Mouse (Mus musculus) v-Abl transformed pro-B cells (cell line): ENCODE measurements around the gene Dph1.

Experiments used
- in situ Hi-C, 2 experiments: fragments of 400-800 bp; cut with MboI; formaldehyde crosslinking; loops; one replicate each; pipeline ENCODE4 v1.15.1; 2025; ENCODE audit not compliant: unreplicated experiment in 2 of 2

Dph1 gene

GRCm38 (mm10) chr11:75164051-75164450 is 27.0 kb downstream of the Dph1 start:
- in situ Hi-C loops: no loop called here

GRCm38 (mm10) chr11:75163379-75163778 is 27.7 kb downstream of the Dph1 start:
- in situ Hi-C loops: no loop called here

GRCm38 (mm10) chr11:75162591-75163080 is 28.4 kb downstream of the Dph1 start:
- in situ Hi-C loops: no loop called here

- in situ Hi-C loops: no loop called here
These were observed 29.5 kb downstream of the Dph1 start for GRCm38 (mm10) chr11:75161417-75162008.

GRCm38 (mm10) chr11:75160954-75161353 is 30.1 kb downstream of the Dph1 start:
- in situ Hi-C loops: no loop called here

- in situ Hi-C loops: loop anchor here (10.0 kb wide), 2 partner anchors 505 to 535 kb away; no protein-coding TSS in a partner anchor
These were observed 31.5 kb downstream of the Dph1 start for GRCm38 (mm10) chr11:75159564-75159963.

GRCm38 (mm10) chr11:75158432-75158831 is 32.6 kb downstream of the Dph1 start:
- in situ Hi-C loops: loop anchor here (10.0 kb wide), 2 partner anchors 504 to 534 kb away; no protein-coding TSS in a partner anchor

- in situ Hi-C loops: loop anchor here (10.0 kb wide), 2 partner anchors 503 to 533 kb away; no protein-coding TSS in a partner anchor
These were observed 33.1 kb downstream of the Dph1 start for GRCm38 (mm10) chr11:75157901-75158300.

GRCm38 (mm10) chr11:75157037-75157436 is 34.0 kb downstream of the Dph1 start:
- in situ Hi-C loops: loop anchor here (10.0 kb wide), 2 partner anchors 502 to 532 kb away; no protein-coding TSS in a partner anchor

- in situ Hi-C loops: loop anchor here (10.0 kb wide), 2 partner anchors 502 to 532 kb away; no protein-coding TSS in a partner anchor
These were observed 34.6 kb downstream of the Dph1 start for GRCm38 (mm10) chr11:75156416-75156815.

GRCm38 (mm10) chr11:75155985-75156384 is 35.1 kb downstream of the Dph1 start:
- in situ Hi-C loops: loop anchor here (10.0 kb wide), 2 partner anchors 501 to 531 kb away; no protein-coding TSS in a partner anchor

- in situ Hi-C loops: loop anchor here (10.0 kb wide), 2 partner anchors 499 to 529 kb away; no protein-coding TSS in a partner anchor
These were observed 36.9 kb downstream of the Dph1 start for GRCm38 (mm10) chr11:75154053-75154585.

- in situ Hi-C loops: loop anchor here (10.0 kb wide), 2 partner anchors 498 to 528 kb away; no protein-coding TSS in a partner anchor
These were observed 38.2 kb downstream of the Dph1 start for GRCm38 (mm10) chr11:75152603-75153557.

- in situ Hi-C loops: loop anchor here (10.0 kb wide), 2 partner anchors 496 to 526 kb away; no protein-coding TSS in a partner anchor
These were observed 40.7 kb downstream of the Dph1 start for GRCm38 (mm10) chr11:75150346-75150745.

GRCm38 (mm10) chr11:75148332-75149035 is 42.6 kb downstream of the Dph1 start:
- in situ Hi-C loops: no loop called here

- in situ Hi-C loops: no loop called here
These were observed 43.2 kb downstream of the Dph1 start for GRCm38 (mm10) chr11:75147846-75148168.

- in situ Hi-C loops: no loop called here
These were observed 43.8 kb downstream of the Dph1 start for GRCm38 (mm10) chr11:75147106-75147845.

GRCm38 (mm10) chr11:75145841-75146240 is 45.2 kb downstream of the Dph1 start:
- in situ Hi-C loops: no loop called here

- in situ Hi-C loops: no loop called here
These were observed 48.3 kb downstream of the Dph1 start for GRCm38 (mm10) chr11:75142749-75143148.
